Mouse (Mus musculus) brown adipose tissue, adult 24 weeks (tissue): Measurements from ENCODE around the gene Hsd17b3. TPM values are rescaled to one million over a fixed set of nuclear protein-coding genes. Genes with fewer than 3 reads are reported as not detected.
"Not testable (repeated sequence)": the region's sequence is repeated elsewhere in the genome, so short reads cannot be mapped to it uniquely, and the experiment has no call there.

Experiments used
- H3K27ac ChIP-seq: fragments of 200-500 bp; replicated peaks from 2 replicates; pipeline ENCODE4 v1.5.1; 2012; ENCODE audit warnings: low read depth, mild to moderate bottlenecking, low read length
- H3K4me1 ChIP-seq: fragments of 200-500 bp; 2 replicates; pipeline ENCODE4 v1.6.1; 2012; ENCODE audit warnings: low read length, mixed read lengths; ENCODE audit not compliant: control insufficient read depth, insufficient read depth, insufficient read length
- H3K4me3 ChIP-seq: fragments of 200-500 bp; 2 replicates; pipeline ENCODE4 v1.5.1; 2012; ENCODE audit warnings: low read depth, mild to moderate bottlenecking, low read length, moderate library complexity; ENCODE audit not compliant: insufficient read depth
- polyA plus RNA-seq: library from polyadenylated mRNA; stranded (reverse); fragments of >200 nt; gene quantifications from 2 replicates; pipeline ENCODE4 v1.2.4, GENCODE M21; 2012; ENCODE audit not compliant: missing spikeins, insufficient read depth, insufficient read length

Hsd17b3 gene
- polyA plus RNA-seq, 1 experiment = not detected

DNA sequence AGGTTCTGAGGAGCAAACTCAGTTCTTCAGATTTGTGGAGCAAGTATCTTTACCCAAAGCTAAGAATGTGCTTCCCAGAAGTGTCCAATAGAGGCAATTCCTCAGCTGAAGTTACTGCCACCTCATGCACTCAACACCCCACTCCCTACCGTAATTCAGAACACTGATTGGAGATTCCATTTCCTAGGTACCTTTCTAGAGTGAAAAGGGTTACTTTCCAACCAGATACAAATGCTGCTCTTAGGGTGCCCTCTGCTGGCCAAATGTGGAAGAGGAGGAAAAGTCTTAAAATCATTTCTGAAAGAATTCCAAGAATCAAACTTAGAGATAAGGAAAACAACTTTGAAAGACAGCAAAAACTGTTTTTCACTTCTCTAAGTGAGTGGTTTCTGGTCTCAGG, 4.3 kb upstream of the Hsd17b3 start:
- Histone ChIP-seq H3K4me1 (no peaks in the 10 kb centered on the region), H3K4me3 (no peak overlapping the region), H3K27ac (no peak overlapping the region)

GRCm38 (mm10) chr13:64092752-64093151, 3.7 kb upstream of the Hsd17b3 start:
- H3K27ac ChIP-seq = no peak overlapping the region
- no peaks in the 10 kb centered on the region for H3K4me1 ChIP-seq
- H3K4me3 ChIP-seq = no peak overlapping the region

GRCm38 (mm10) chr13:64092141-64092540, 3.1 kb upstream of the Hsd17b3 start:
- Histone ChIP-seq H3K4me1 (no peaks in the 10 kb centered on the region), H3K4me3 (no peak overlapping the region), H3K27ac (no peak overlapping the region)

DNA sequence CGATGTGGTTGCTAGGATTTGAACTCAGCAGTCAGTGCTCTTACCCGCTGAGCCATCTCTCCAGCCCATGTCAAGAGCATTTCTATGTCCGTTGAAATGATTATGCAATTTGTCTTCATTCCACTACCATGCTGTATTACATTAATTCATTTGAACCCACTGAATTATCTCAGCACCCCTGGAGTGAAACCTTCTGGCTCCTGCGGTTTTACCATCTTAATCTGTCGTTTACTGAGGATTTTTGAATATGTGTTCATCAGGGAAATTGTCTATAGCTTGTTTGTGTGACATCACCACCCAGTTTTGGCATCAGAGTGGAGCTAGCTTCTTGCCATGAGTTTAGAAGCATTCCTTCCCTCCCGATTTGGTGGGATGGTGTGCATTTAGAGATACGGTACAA, 2.0 kb upstream of the Hsd17b3 start:
- Histone ChIP-seq H3K27ac (no peak overlapping the region), H3K4me3 (no peak overlapping the region), H3K4me1 (no peaks in the 10 kb centered on the region)

DNA sequence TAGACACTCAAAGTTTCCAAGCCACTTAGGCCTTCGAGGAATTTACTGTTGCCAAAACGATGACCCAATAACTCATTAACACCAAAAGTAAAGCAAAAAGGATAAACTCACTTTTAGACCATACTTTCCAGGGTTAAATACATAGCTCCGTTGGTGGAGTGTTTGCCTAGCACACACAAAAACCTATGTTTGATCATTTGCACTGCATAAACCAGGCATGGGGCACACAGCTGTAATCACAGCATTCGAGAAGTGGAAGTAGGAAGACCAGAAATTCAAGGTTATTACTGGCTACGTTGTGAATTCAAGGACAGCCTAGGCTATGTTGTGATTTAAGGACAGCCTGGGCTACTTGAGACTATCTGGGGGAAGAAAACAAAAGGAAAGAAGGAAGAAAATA, 1.2 kb upstream of the Hsd17b3 start:
- Histone ChIP-seq H3K27ac (no peak overlapping the region), H3K4me3 (no peak overlapping the region), H3K4me1 (no peaks in the 10 kb centered on the region)

DNA sequence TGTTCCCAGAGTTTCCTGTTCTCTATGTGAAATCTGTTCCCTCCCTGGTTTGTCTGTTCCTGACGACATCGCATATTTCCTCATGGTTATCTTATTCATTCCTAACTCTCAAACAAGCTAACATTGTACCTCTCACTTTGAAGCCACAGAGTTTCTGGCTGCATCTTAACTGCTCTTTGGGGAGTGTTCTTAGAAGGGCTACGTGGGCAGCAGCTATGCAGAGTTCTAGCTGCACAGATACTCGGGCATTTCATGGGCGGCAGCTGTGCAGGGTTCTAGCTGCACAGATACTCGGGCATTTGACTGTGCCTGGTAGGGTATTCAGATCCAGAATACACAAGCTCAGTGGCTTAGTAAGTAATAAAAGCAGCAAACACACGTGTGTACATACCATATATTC, 973 bp downstream of the Hsd17b3 start:
- Histone ChIP-seq H3K27ac (no peak overlapping the region), H3K4me3 (no peak overlapping the region), H3K4me1 (no peaks in the 10 kb centered on the region)

DNA sequence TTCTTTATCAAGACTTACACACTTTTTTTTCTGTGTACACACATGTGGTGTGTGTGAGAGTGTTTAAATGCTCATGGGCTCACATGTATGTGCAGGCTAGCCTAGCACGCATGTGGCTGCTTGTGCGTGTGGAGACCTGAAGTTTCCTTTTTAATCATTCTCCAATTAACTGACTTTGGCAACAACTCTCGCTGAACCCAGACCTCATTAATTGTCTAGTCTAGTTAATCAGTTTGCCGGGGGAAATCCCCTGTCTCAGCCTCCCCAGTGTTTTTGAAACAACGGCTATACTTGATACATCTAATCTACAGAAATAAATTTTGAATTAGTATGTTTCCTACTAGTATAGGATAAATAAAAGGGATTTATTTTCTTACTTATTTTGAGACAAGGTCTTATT, 3.0 kb downstream of the Hsd17b3 start:
- Histone ChIP-seq H3K27ac (no peak overlapping the region), H3K4me3 (no peak overlapping the region), H3K4me1 (no peaks in the 10 kb centered on the region)

DNA sequence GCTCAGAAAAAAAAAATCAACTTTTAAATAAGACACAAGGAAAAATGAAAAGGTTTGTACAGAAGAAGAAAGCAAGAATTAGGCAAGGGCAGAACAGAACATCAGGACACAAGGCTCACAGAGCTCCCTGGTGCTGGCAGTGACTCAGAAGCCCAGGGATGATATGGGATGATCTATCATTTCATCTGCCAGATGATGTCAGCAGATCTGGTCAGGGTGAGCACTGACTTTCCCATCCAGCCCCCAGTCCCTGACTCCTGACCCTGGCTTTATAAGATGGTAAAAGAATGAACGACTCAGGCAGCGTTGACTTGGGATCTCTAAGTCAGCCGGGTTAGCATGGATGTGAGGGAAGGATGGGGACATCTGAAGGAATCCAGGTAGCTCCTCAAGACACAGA, 5.7 kb downstream of the Hsd17b3 start:
- no peaks in the 10 kb centered on the region for H3K4me1 ChIP-seq
- H3K27ac ChIP-seq = no peak overlapping the region
- no peak overlapping the region for H3K4me3 ChIP-seq

DNA sequence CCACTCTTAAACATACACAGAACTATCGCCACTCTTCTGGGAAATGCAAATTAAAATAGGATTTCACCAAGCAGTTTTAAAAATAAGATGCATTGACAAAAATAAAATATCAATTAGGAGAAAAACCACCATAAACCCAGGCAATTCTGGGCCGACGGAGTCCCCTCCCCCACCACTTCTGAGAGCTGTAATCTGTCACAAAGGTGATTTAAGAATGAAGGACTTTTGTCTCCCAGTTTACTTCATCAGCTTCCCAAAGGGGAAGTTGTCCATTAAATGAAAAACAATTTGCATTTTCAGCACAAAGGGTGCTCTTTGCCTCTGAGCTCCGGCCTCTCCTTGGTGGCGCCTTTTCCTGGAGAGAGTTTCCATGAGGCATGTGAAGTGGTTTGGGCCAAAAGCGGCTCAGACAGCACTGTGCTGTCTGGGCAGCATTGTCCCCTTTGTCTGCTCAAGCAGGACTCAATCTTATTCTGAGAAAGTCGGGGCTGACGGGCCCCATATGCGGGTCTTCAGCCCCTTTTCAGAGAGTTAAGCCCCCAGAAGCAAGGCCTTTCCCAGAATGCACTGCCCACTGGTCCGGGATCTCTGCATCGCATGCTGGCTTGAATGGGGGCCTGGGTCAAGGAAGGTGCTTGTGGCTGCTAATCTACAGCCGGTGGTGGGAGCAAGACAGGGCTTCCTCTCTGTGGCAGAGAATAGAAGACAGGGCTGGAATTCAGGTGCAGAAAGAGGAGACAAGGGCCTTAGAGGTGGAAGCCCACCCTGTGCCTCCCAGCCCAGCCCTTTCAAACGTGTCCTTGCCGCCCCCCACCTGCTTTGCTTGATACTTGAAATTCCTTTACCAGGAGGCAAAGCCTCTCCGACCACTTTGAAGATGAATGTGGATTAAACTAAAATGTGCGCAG, 7.8 kb downstream of the Hsd17b3 start:
- H3K27ac ChIP-seq = no peak overlapping the region
- H3K4me3 ChIP-seq = no peak overlapping the region
- H3K4me1 ChIP-seq = no peaks in the 10 kb centered on the region

DNA sequence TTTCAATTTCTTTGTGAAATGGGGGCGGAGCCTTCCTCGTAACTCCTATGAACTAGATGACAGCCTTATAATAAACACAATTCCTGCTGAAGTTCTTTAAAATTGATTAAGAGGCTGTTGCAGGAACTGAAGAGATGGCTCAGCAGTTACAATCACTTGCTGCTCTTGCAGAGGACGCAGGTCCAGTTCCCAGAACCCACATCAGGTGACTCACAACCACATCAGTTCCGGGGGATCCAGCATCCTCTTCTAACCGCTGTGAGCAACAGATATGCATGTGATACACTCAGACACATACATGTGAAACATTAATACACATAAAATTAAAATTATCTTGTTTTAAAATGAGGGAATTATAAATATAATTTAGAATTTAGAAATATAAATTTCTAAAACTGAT, 11.4 kb downstream of the Hsd17b3 start:
- Histone ChIP-seq H3K4me3 (no peak overlapping the region), H3K4me1 (no peaks in the 10 kb centered on the region), H3K27ac (no peak overlapping the region)

DNA sequence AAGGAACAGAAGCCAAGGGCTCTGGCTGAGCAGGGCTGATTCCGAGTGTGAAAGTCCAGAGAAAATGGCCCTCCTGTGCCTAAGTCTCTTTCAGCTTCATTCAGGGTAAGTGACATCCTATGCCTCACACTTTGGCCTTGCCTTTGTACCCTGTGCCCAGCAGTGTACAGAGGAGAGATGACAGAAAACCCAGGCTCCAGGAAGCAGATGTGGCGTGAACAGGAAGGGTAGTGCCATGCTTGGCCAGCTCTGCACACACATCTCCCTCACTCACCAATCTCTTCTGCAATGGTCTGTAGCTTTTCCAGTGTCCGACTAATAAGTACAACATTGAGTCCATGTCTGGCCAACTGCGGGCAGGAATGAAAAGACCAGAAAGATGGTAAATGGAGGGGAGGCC, 13.0 kb downstream of the Hsd17b3 start:
- H3K4me3 ChIP-seq = no peak overlapping the region
- no peak overlapping the region for H3K27ac ChIP-seq
- H3K4me1 ChIP-seq = no peaks in the 10 kb centered on the region

GRCm38 (mm10) chr13:64066653-64067052, 22.4 kb downstream of the Hsd17b3 start:
- Histone ChIP-seq H3K4me3 (no peak overlapping the region), H3K4me1 (no peaks in the 10 kb centered on the region), H3K27ac (no peak overlapping the region)

- no peaks in the 10 kb centered on the region for H3K4me1 ChIP-seq
- H3K4me3 ChIP-seq = no peak overlapping the region
- no peak overlapping the region for H3K27ac ChIP-seq
These were observed 24.8 kb downstream of the Hsd17b3 start for GRCm38 (mm10) chr13:64064276-64064675.

- H3K4me1 ChIP-seq = no peaks in the 10 kb centered on the region
- H3K4me3 ChIP-seq = no peak overlapping the region
- H3K27ac ChIP-seq = no peak overlapping the region
These were observed 28.0 kb downstream of the Hsd17b3 start for GRCm38 (mm10) chr13:64060935-64061506.

DNA sequence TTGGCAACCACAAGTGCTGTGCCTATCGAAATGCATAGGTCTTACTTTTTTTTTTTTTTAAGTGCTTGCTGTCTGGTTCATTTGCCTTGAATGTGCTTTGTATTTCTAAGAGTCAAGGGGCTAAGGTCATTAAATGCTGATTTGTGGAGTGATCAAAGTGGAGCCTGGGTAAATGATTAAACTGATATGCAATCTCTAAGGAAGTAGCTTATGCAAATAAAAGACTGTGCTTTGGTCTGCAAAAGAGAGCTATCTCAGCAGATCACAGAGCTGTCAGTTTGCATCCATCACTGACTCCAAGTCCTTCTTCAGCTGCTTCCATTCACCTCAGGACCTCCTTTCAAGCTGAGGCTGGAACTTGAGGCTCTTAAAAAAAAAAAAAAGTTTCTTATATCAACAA, 35.1 kb downstream of the Hsd17b3 start:
- H3K4me1 ChIP-seq = no peaks in the 10 kb centered on the region
- H3K27ac ChIP-seq = no peak overlapping the region
- H3K4me3 ChIP-seq = no peak overlapping the region

DNA sequence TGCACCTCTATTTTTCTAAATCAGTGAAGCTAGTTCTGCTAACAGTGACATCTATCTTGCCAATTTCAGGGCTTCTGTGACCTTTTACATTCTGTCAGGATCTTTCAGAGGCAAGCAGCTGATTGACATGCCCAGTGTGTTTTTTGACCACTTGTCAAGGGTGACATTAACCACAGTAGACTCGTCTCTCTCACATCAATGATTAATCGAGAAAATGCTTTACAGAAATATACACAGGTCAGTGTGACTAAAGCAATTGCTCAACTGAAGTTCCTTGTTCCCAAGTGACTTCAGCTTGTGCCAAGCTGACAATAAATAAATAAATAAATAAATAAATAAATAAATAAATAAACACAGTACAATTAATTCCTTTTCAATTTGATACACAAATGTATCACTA, 36.7 kb downstream of the Hsd17b3 start:
- not testable (repeated sequence) for H3K4me1 ChIP-seq, H3K27ac ChIP-seq, H3K4me3 ChIP-seq
